Mouse (Mus musculus): ENCODE measurements around the gene Fnbp1.
A peak's percentile ranks its signal among the peaks of the same experiment; 100 is the strongest.

The Fnbp1 gene

DNA sequence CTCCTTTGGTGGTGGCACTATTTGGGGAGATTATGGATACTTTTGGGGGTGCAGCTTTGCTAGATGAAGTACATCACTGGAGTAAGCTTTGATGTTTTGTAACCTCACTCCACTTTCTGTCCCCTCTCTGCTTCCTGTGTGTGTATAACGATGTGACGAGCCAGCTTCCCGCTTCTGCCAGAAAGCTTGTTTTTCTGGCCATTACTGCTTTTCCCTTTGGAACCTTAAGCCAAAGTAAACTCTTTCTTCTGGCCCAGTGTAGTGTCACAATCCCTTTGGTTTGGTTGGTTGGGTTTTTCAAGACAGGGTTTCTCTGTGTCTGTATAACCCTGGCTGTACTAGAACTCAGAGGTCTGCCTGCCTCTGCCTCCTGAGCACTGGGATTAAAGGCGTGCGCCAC is 19.0 kb downstream of the Fnbp1 start:
- DNase-seq = no peak

DNA sequence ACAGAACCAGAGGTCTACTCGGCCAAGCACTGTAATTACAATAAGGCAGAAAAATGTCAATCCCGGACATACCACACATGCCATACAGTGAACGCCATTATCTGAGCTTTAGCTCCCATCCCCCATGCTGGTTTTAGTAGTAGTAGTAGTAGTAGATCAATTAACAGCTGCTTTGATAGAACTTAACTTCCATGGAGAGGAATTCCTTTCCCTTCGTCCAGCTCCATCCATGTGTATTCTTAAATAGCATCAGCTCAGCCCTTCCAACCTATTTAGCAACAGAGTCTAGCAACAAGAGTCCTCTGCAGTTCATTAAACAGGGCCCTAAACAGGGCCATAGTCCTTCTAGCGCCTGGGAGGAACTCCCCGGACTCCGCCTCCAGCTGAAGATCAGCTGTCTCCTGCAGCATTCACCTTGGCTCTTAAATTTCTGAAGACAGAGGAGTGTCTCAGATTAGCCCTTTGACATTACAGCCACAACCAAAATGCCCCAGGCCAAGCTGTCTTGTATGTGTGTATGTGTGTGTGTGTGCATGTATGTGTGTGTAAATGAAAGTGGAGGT is 20.6 kb downstream of the Fnbp1 start:
- peak; percentile 63 to 65 for DNase-seq

DNA sequence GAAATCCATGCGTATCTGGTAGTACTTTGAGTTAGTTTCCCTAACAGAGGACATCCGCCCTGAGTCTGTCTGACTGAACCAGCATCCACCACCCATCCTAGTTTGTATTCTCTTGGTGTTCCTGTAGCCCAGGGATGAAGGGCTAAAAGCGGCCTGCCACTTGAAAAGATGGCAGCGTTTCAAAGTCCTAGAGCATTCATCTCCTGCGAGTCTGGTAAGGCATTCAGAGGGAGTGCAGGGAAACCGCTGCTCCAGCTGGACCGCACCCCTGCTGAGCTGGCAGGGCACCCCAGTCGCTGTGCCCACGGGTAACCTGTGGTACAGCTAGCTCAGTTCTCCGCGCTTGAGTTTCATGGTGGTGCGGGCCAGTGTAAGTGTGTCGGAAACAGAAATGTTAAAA is 22.0 kb downstream of the Fnbp1 start:
- DNase-seq = peak in 1 of 2 experiments; percentile 54

DNA sequence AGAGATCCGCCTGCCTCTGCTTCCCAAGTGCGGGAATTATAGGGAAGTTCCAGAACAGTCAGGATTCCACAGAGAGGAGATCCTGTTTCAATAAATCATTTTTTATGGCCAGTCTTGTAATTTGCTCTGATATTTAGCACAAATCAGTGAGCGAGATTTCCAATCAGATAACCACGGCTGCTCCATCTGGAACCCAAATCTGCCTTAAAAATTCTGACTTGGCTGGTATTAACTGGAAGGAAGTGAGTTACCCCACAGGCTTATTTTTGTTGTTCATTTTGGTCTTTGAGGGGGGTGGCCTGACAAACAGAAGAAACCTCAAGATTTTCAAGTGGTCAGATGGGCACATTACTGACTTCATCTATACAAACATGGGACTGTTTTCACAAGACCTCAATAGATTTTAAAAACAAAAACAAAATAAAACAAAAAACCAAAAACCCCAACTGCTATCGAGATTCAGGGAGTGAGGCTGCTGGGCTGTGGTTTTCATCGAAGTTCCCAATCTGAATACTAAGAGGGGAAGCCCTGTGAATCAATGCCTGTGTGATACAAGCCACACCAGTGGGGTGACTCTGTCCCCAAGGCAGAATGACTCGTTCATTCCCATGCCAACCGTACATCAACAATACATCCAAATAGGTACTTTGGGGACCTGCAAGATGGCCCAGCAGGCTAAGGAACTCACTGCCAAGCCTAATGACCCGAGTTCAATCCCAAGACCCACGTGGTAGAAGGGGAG is 23.0 kb downstream of the Fnbp1 start:
- DNase-seq = no peak

DNA sequence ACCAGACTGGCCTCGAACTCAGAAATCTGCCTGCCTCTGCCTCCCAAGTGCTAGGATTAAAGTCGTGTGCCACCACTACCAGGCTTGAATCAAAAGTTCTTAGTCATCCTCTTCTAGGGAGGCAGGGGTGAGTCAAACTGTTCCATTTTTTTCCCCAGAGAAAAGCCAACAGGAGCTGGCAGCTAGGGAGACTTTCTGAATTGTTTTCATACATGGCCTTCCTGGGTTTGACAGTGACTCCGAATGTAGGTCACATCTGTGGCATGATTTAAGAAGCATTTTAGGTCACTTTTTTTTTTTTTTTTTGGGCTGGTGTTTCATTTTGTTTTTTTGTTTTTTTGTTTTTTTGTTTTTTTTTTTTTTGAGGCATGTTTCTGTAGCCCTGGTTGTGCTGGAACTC is 23.6 kb downstream of the Fnbp1 start:
- DNase-seq = no peak

DNA sequence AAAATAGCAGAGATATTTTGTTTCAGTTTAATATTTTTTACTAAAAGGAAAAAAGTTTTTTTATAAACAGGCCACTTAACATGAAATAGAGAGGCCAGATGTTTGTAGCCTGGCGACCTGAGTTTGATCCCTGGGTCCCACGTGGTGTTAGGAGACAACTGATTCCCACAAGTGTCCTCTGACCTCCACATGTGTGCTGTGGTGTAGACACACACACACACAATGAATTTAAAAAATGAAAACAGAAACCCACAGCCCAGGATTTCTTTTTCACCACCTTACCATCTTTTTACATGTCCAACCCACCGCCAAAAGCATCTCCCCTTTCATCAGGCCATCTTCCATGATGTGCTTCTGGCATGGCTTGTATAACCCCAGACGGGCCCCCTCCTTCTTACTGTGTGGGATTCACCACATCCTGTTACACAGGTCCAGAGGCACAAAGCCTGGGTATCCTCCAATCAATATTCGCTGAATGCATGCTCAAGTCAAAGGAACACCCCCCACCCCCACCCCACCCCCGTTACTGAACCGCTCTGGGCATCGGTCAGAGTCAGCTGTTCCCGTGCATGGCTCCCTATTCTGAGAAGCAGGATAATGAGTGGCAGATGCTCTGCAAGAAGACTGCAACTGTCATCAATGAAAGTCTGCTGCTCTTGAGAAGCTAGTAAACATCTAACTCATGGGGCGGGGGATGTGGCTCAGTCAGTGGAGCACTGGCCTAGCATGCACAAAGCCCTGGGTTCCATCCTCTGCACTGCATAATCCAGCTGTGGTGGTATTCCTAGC is 25.7 kb downstream of the Fnbp1 start:
- no peak for DNase-seq

DNA sequence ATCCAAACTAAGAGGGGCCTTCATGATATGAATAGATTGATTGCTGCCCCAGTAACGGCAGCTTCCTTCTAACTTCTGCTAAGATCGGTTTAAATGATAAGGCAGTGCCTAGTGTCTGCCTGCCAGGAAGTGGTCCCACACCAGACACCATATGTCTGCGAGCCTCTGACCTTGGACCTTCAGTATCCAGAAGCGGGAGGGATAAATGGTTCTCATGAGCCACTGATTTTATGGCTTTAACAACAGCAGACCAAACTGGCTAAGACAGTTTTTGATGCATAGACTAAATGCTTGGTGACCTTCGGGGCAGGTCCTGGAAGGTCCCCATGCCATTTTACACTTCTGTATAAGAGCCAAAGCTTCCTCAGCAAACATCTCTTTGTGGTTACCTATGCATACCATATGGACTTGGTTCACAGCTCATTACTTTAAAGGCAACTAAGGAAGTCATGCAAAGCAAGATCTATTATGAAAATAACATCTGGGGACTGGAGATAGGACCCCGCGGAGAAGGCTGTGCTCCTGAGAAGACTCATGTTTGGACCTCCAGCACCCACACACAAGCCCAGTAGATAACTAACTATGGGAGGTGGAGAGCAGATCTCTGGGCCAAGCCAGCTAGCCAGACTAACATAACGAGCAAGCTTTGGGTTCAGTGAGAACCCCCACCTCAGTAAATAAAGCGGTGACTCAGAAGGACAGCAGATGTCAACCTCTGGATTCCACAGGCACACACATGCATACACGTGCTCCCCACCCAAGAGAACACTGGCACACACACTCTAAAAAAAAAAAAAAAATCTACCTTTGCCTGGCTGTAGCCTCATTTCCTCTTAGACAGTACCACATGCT is 26.5 kb downstream of the Fnbp1 start:
- DNase-seq = no peak

DNA sequence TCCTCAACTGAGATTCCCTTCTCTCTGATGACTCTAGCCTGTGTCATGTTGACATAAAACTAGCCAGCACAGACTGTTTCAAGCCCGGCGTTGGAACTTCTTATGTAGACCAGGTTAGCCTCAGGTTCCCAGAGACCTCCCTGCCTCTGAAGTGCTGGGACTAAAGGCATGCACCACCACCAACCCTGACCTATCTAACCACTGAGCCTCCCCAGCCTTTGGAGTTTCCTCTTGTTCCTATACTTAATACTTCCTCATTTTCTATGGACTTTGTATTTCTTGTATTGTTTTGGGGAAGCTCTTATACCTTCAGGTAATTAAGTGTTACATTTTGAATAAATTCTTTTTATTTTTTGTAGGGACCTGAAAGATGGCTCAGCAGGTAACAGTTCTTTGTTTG is 27.6 kb downstream of the Fnbp1 start:
- DNase-seq = no peak

DNA sequence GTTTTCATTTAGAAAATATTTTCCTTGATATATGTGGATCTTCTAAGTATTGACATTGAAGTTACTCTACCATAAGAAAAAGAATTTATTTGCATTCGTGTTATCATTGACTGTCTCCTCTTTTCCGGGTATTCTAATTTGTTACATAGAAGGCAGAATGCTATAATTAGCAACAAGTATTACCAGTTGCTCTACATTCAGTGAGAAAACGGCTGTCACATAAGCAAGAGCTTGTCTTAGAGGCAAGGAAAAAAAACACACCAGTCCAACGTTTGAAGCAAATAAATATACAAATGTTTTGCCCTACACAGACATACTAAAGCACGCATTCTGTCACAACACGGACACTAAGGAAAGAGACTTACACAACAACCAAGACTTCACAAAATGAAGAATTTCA is 30.1 kb downstream of the Fnbp1 start:
- no peak for DNase-seq

DNA sequence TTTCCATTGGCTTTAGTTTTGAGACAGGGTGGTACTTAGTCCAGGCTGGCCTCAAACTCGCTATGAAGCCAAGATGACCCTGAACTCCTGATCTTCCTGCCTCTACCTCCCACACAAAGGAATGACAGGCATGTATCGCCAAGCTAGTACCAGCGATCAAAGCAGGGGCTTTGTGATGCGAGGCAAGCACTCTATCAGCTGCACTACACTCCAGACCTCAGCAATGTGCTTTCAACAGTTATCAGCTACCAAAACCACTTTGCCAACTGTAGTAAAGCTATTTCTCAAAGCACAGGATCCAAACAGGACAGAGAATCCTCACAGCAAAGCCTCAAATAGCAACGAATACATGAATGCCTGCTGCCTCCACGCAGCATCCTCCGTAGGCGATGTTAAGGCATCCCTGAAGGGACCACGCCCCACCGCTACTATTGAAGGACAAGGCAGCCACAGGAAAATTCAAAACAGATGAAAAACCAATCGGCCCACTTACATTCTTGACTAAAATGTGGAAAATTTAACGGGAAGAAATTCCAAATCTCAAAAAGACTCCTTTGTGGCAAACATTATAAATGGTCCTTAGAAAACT is 31.8 kb downstream of the Fnbp1 start:
- no peak for DNase-seq

DNA sequence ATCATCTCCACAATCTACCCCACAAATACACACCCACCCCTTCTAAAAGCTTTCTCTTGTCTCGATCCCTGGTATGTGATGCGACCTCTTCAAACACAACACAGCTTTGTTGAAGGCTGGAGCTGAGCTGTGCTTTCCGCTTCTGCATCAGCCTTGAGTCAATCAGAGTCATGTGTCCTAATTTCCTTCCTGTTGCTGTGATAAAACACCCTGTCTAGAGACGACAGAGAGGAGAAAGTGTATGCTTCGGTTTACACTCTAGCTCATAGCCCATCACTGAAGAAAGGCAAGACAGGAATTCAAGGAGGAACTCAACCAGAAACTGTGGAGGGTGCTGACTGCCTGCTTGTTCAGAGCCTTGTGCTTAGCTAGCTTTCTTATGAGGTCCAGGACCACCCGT is 33.6 kb downstream of the Fnbp1 start:
- no peak for DNase-seq

DNA sequence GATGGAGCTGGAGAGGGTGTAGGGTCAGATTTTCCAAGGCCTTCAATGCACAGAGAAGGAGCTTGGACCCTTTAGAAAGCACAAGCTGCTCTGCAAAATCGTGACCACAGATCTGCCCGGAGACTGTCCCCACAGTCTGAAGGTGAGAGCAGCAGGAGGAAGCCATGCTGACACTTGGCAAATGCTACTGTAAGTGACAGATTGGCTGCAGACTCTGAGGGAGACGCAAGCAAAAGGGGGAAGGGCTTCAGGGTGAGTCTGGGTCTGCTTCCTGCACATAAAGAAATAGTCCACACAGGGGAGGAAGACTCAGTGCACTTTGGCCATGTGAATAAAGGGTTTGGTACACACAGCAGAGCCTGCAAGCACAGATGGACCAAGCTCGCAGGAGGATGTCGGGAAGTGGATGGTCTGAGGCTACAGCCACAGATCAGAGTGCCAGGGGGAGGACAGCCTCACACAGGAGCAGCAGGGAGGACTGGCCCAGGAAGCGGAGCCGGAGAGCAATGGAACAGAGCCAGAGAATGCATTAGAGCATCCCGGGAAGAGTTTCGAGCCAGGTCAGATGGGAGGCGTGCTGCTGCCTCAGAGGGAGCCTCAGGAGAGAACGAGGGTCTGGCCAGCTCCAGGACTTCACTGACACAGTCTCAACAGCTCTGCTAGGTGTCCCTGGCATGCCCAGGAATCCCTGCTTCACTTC is 35.0 kb downstream of the Fnbp1 start:
- DNase-seq = peak; percentile 66 to 70

DNA sequence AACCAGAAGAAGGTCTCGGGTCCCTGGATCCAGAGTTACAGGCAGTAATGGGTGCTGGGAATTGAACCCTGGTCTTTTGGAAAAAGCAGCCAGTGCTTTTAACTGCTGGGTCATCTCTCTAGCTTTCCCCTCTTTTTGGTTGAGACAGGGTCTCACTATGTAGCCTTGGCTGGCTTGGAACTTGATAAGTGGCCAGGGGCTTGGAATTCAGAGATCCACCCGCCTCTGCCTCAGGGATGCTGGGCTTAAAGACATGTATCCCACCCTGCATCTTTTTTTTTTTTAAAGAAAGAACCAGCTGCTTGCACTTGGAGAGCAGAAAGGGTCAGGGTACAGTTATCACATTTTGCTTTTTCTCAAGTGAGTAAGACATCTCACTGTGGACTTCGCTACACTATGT is 35.8 kb downstream of the Fnbp1 start:
- DNase-seq = no peak

DNA sequence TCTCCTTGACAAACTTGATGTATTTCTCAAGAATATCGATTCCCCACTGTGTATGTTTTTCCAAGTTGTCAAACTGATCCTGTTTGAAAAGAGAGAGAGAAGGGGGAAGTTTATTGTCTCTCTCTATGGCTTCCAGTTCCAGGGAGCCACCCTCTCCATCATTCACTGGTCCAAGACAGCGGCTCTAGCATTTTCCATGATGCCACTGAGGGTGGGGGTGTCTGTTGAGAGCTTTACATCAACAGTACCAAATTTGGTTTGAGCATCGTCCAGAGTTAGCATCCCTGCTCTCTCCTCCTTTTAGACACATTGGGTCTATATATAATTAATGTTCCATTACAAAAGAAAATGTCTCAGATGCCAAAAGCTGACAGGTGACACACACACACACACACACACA is 36.5 kb downstream of the Fnbp1 start:
- DNase-seq = no peak

DNA sequence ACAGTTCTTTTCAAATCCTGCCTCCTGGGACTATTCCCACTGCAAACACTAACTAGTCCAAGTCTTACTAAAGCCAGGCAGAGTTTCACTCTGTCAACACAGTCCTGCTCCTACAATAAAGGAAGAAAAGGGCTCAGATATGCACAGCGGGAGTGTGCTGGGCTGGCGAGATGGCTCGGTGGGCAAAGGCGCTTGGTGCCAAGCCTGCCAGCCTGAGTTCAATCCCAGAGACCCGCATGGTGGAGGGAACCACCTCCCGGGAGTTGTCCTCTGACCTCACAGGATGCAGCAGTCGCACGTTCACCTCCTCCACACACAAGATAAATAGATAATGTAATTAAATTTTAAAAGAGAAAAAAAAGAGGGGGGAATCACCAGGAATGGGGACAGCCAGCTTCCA is 38.5 kb downstream of the Fnbp1 start:
- DNase-seq = no peak

DNA sequence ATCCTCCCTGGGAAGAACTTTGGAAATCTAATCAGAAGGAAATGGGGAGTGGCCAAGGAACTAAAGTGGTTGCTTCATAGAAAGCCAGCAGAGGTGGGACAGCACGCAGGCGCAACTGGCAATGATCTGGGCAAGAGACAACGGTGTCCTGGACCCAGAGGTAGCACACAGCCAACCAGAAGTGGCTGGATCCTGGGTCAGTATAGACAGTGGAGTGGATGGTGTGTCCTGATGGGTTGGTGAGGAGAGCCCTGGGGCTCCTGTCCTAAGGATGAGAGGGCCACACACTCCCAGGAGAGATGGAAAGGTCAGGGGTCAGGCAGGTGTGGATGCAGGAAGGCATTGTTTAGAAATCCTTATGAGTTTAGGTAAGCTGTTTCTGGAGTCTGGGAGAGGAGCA is 40.5 kb downstream of the Fnbp1 start:
- no peak for DNase-seq

DNA sequence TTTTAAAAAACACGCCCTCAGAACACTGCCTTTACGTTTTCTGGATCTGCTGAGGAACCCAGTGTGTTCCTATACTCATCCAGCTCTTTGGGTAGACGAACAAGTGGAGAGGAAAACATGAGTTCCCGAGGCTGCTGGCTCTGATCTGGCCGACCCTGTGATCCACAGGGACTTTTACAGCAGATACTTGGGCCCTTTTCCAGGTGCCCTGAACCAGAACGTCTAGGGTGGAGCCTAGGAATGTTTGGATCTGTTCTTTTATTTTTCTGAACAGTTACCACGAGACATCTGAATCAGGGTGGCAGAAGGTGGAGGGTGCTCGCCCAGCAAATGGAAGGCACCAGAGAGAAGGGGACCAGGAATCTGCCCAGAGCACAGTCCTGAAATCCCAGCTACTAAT is 42.7 kb downstream of the Fnbp1 start:
- peak; percentile 86 to 91 for DNase-seq

DNA sequence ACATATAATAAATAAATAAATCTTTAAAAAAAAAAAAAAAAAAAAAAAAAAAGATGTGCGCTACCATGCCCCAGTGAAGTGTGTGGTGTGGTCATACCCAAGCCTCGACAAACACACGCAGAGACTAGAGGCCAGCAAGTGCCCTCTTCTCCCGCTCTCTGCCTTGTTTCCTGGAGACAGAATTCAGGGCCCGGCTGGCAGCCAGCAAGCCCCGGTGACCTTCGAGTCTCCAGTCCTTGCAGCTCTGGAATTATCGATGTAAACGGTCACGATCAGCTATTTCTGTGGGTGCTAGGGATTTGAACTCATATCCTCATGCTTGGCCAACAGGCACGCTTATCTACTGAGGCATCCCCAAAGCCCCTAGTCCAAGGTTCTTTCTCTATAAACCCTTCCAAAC is 43.2 kb downstream of the Fnbp1 start:
- peak; percentile 67 to 69 for DNase-seq

DNA sequence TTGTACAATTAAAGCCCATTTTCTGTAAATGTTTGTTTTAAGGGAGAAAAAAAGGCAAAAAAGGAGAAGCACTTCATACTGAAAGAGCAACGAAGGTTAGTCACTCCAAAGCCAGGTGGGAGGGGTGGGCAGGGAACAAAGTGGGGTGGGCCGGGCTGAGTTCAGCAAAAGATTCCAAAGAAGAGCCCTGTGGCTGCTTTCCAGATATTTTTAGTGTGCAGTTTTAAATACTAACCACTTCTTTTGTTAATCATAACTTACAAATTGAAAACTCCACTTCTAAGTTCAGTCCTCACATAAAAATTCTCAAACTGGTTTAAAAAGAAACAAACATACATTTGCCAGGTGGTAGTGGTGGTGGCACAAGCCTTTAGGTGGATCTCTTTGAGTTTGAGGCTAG is 44.5 kb downstream of the Fnbp1 start:
- DNase-seq = peak in 1 of 2 experiments; percentile 40

DNA sequence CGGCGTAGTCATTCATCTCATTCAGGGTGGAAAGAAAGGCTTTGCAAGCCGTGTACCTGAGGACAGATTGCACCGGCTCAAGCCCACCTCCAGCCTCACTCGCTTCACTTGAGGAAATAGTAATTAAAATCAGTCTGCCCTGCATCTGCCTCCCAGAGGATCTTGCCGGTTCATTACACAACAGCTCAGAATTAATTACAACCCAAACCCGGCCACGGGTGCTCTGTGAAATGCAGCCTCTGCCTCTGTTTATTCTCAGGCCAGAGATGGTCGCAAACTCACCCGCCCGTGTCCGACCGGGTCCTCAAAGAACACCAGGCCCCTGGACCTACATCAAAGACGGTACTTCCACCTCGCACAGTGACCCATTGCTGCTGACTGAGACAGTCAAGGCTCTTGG is 45.7 kb downstream of the Fnbp1 start:
- DNase-seq = peak; percentile 60 to 71

DNA sequence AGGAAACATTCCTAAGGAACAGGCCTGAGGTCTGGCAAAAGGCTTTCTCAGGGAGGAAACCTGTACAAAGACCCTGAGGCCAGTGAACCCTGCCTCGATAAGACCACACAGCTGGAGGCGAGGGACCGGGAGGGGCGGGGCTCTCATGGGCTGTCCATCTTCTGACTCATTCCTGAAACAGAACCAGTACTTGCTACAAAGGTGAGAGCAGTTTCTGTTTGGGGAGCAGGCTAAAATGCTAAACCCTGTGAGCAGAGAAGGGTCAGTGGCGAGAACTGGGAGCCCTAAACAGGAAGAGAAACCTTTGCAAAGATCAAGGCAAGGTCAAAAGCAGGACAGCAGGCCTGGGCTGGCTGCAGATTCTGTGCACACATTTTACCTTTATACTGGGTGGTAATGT is 47.2 kb downstream of the Fnbp1 start:
- peak; percentile 61 to 75 for DNase-seq

DNA sequence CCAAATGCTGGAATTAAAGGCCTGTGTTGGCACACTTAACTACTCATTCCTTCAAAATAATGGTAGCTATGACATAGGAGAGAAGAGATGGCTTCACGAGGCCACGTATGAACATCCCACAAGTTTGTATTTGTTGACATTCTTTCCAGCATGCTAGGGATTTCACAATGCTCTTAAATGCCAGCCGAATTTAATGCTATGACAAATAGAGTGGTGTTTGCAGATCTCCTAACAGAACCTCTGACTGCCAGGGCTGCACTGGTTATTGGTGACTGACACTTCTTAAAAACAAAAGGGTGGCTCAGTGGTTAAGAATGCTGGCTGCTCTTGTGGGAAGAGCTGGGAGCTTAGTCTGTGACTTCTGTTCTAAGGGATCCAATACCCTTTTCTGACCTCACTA is 48.9 kb downstream of the Fnbp1 start:
- DNase-seq = no peak

All from kidney, postnatal 36 days (tissue).